Mouse (Mus musculus) ES-Bruce4 (cell line): Measurements from ENCODE around the gene Bcam.

Experiments used
- CTCF ChIP-seq: IDR thresholded peaks from one replicate; pipeline ENCODE4 v1.8.1; 2011; ENCODE audit warnings: low read depth, low read length
- EP300 ChIP-seq: IDR thresholded peaks from 2 replicates; pipeline ENCODE4 v1.6.1; 2011; ENCODE audit warnings: low read depth, low read length; ENCODE audit not compliant: insufficient read depth
- POLR2A ChIP-seq: IDR thresholded peaks from one replicate; pipeline ENCODE4 v1.8.1; 2011; ENCODE audit warnings: low read length; ENCODE audit not compliant: insufficient read depth

DNA sequence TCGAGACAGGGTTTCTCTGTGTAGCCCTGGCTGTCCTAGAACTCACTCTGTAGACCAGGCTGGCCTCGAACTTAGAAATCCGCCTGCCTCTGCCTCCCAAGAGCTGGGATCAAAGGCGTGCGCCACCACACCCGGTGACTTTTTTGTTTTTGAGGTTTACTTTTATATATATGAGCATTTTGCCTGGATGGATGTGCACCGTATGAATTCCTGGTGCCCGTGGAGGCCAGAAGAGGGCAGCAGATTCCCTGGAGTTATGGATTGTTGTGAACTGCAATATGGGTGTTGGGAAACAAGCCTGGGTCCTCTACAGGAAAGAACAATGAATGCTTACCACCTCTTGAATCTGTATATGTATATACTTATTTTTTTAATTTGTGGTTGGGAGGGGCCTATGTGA lies 18.2 kb downstream of the Bcam start:
- peak; percentile 74 for TF ChIP-seq CTCF
- TF ChIP-seq POLR2A: no peak
- no peak for TF ChIP-seq EP300
